Mouse (Mus musculus): ENCODE results near the gene Arhgap10. TPM values are rescaled to one million over a fixed set of nuclear protein-coding genes. Genes with fewer than 3 reads are reported as not detected.
"Not testable (repeated sequence)": the region's sequence is repeated elsewhere in the genome, so short reads cannot be mapped to it uniquely, and the experiment has no call there.

Arhgap10 gene
- polyA plus RNA-seq, 1 experiment from 2014 or later, result 24.8 TPM

DNA sequence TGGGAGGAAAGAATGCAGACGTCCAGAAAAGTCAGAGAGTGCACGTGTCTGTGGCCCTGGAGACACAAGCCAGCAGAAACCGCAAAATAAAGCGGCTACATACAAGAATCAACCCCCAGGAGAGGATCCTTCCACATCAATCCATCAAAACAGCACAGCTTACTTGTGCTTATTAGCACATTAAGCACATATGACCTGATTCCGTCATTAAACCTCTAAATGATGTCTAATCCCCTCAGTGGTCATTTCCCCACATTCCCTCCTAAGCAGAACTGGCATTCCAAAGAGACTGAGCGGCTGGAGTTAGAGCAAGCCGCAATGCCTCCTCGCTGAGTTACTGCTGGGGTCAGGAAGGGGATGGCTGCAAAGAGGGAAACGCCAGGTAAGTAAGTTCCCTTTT is 187.4 kb downstream of the Arhgap10 start:
- ATAC-seq (ENCODE audit: insufficient number of reproducible peaks, insufficient read depth, low FRiP score, low TSS enrichment), result 0 out of 2 replicates have a peak, but pooled peaks have one; percentile 11
- H3K36me3 ChIP-seq, result no peaks in the 10 kb centered on the region
- no peak overlapping the region for H3K4me3 ChIP-seq
- H3K4me1 ChIP-seq, result peaks cover 4% of the 10 kb centered on the region; the same call in 1 of the 2 replicates
- H3K27me3 ChIP-seq, result no peaks in the 10 kb centered on the region
- 55% methylated on average over 9 of the region's 9 CpGs for WGBS
- no peak overlapping the region for H3K27ac ChIP-seq
- no peak overlapping the region for H3K4me2 ChIP-seq (replicated peaks)
- H3K9ac ChIP-seq, result no peak overlapping the region
- H3K9me3 ChIP-seq, result no peaks in the 10 kb centered on the region

DNA sequence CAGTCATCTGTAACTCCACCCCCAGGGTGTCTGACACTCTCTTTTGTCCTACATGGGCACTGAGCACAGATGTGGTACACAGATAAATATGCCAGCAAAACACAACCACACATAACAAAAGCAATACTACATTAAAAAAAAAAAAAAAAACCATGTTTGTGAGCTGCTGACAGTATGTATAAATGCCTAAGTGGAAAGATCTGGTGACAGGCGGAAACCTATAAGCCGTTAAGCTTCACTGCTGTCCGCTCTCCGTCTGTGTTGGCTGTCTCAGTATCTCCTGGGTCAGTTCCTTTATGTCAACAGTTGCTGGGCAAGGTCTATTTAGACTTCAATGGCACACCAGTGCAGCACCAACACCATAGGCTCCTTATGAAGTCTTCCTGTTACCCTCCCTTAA is 188.0 kb downstream of the Arhgap10 start:
- Histone ChIP-seq H3K36me3 (no peaks in the 10 kb centered on the region), H3K9ac (no peak overlapping the region)
- 76% methylated on average over 4 of the region's 4 CpGs for WGBS

DNA sequence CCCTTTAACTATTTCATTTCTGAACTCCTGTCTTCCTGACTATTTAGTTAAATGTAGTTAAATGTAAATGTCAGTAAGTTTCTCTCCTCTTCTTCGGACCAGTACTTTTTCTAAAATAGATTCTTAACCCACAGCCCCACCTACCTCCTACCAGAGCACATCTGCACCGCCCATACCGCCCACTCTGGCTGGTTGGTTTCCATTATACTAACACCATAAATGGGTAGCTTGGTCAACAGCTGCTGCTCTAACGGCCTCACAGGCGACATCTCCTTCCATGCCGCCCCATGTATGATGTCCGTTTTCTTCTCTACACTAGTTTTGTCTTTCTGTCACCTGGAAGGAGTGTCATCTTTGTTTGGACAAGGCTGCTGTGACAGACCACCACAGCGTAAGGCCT is 189.3 kb downstream of the Arhgap10 start:
- Histone ChIP-seq H3K9me3 (no peaks in the 10 kb centered on the region), H3K4me1 (peaks cover 4% of the 10 kb centered on the region; the same call in 1 of the 2 replicates), H3K27me3 (no peaks in the 10 kb centered on the region), H3K9ac (no peak overlapping the region), H3K36me3 (no peaks in the 10 kb centered on the region), H3K4me3 (no peak overlapping the region), H3K4me2 (replicated peaks) (no peak overlapping the region), H3K27ac (no peak overlapping the region)
- 91% methylated on average over 8 of the region's 8 CpGs for WGBS
- no peak for ATAC-seq (ENCODE audit: insufficient number of reproducible peaks, insufficient read depth, low FRiP score, low TSS enrichment)

More for the DNA sequence above, 188.0 kb downstream of the Arhgap10 start:
- Histone ChIP-seq H3K4me1 (peaks cover 4% of the 10 kb centered on the region; the same call in 1 of the 2 replicates), H3K27ac (no peak overlapping the region), H3K27me3 (no peaks in the 10 kb centered on the region), H3K9me3 (no peaks in the 10 kb centered on the region), H3K4me2 (replicated peaks) (no peak overlapping the region), H3K4me3 (no peak overlapping the region)
- no peak for ATAC-seq (ENCODE audit: insufficient number of reproducible peaks, insufficient read depth, low FRiP score, low TSS enrichment)

DNA sequence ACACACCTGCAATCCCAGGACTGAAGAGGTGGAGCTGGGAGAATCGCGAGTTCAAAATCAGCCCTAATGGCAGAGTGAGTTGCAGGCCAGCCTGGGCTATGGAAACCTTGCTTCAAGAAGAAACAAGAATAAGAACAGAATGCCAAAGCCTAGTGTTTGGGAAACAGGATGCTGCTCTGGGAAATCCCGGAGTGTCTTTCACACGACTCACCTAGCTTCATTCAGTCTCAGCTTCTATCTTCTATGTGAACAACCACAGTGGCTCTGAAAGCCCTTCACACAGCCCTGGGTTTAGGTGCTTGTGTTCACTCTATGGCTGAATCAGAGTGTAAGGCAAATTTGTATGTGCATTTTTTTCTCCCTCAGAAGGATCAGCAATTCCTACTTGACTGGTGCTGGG is 190.4 kb downstream of the Arhgap10 start:
- no peaks in the 10 kb centered on the region for H3K27me3 ChIP-seq
- H3K4me1 ChIP-seq, result peaks cover 4% of the 10 kb centered on the region; the same call in 1 of the 2 replicates
- no peak overlapping the region for H3K9ac ChIP-seq
- H3K27ac ChIP-seq, result no peak overlapping the region
- no peak overlapping the region for H3K4me2 ChIP-seq (replicated peaks)
- no peak overlapping the region for H3K4me3 ChIP-seq
- no peaks in the 10 kb centered on the region for H3K36me3 ChIP-seq
- no peak for ATAC-seq (ENCODE audit: insufficient number of reproducible peaks, insufficient read depth, low FRiP score, low TSS enrichment)
- WGBS, result 93% methylated on average over 4 of the region's 4 CpGs
- no peaks in the 10 kb centered on the region for H3K9me3 ChIP-seq

DNA sequence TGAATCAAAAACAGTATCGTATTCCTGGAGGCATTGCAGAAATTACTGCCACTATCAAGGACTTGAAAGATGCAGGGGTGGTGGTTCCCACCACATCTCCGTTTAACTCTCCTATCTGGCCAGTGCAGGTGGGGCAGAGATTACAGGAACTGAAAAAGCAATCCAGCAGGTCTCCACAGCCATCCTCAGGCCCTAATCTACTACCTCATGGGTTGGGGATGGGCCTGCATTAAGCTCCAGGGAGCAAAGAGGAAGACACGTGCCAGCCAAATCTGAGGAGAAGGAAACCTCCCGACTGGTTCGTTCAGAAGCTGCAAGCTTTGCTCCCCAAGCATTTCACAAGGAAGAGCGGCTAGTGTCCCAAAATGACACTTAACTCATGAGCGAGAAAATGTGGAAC is 195.0 kb downstream of the Arhgap10 start:
- 90% methylated on average over 6 of the region's 7 CpGs for WGBS
- H3K9me3 ChIP-seq; H3K36me3 ChIP-seq; H3K4me1 ChIP-seq; H3K4me2 ChIP-seq (replicated peaks); H3K9ac ChIP-seq; H3K4me3 ChIP-seq; ATAC-seq (ENCODE audit: insufficient number of reproducible peaks, insufficient read depth, low FRiP score, low TSS enrichment); H3K27me3 ChIP-seq; H3K27ac ChIP-seq: not testable (repeated sequence)

DNA sequence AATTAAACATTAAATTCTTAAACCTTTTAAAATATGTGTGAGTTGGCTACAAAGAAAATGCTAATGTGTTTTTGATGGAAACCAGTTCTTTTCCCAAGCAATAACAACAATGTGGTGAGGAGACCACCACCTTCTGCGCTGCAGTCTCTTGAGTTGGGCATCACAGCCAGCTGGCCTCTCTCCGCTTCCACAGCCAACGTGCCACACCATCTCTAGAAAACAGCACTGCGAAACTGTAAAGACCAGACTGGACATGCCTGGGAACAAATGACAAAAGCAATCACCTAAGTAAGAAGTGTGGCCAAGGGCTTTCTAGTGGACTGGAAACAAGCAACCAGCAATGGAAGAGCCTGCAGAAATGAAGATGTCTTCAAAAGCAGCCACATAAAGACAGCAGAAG is 195.9 kb downstream of the Arhgap10 start:
- Histone ChIP-seq H3K4me1 (no peaks in the 10 kb centered on the region), H3K4me2 (replicated peaks) (no peak overlapping the region), H3K4me3 (no peak overlapping the region), H3K9ac (no peak overlapping the region), H3K9me3 (no peaks in the 10 kb centered on the region), H3K27me3 (no peaks in the 10 kb centered on the region), H3K27ac (no peak overlapping the region), H3K36me3 (no peaks in the 10 kb centered on the region)
- WGBS, result 95% methylated on average over 4 of the region's 4 CpGs
- no peak for ATAC-seq (ENCODE audit: insufficient number of reproducible peaks, insufficient read depth, low FRiP score, low TSS enrichment)

DNA sequence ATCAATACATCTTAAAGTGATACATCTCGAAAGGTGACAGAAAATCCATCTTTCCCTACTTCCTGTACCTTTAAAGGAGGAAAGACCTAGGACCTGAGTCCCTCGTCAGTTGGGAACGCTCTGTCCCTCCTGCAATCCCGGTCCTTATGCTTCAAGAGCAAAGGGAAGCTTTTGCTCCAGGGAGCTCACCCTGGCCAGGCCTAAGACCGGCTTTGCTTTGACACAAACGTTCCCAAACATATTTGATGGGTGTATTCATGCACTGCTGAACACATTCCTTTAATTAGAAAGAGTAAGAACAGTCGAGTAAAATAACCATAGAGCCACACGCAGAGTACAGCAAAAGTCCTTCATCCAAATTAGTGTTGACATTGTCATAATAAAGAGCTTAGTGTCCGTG is 199.2 kb downstream of the Arhgap10 start:
- Histone ChIP-seq H3K36me3 (no peaks in the 10 kb centered on the region), H3K4me2 (replicated peaks) (no peak overlapping the region), H3K27me3 (no peaks in the 10 kb centered on the region), H3K9me3 (no peaks in the 10 kb centered on the region), H3K27ac (no peak overlapping the region), H3K4me1 (no peaks in the 10 kb centered on the region), H3K9ac (no peak overlapping the region), H3K4me3 (no peak overlapping the region)
- 59% methylated on average over 9 of the region's 9 CpGs for WGBS
- ATAC-seq (ENCODE audit: insufficient number of reproducible peaks, insufficient read depth, low FRiP score, low TSS enrichment), result no peak

DNA sequence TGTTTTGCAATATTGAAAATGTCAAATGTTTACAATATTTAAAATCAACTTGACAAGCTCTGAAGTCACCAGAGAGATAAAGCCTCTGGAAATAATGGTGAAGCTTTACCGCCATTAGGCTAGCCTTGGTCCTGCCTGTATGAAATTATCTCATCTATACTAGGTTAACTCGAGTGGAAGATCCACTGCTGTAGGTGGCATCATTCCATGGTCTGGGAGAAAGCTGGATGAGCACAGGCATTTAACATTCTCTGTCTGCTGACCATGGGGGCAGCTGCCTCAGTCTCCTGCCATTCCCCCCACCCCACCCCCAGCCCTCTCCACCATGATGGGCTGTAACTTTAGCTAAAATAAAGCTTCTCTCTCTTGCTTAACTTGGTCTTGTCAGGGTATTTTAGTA is 200.0 kb downstream of the Arhgap10 start:
- 86% methylated on average over 2 of the region's 2 CpGs for WGBS
- no peaks in the 10 kb centered on the region for H3K4me1 ChIP-seq
- H3K4me3 ChIP-seq, result no peak overlapping the region

DNA sequence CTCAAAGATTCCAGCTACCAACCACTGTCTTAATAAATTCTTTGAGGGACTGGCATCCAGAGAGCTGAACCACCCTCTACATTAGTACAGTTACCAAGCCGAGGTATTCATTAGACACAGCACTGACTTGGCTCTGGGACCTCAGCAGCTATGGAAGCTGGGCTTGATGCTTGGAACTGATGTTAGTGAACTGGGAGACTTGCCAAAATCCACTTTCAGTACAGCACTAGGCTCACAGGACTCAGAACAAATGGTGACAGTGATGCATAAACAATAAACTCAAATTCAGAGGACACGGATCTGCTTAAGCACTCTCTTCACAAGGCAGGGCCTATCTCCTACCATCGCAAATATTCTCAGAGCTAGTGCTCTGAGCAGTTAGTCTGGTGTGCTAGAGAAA is 204.8 kb downstream of the Arhgap10 start:
- Histone ChIP-seq H3K27ac (no peak overlapping the region), H3K4me3 (no peak overlapping the region), H3K36me3 (0 out of 2 replicates have a peak, but pooled peaks cover 5% of the 10 kb centered on the region), H3K9ac (no peak overlapping the region), H3K27me3 (no peaks in the 10 kb centered on the region), H3K4me2 (replicated peaks) (no peak overlapping the region), H3K9me3 (no peaks in the 10 kb centered on the region), H3K4me1 (no peaks in the 10 kb centered on the region)
- 86% methylated on average over 3 of the region's 3 CpGs for WGBS
- ATAC-seq (ENCODE audit: insufficient number of reproducible peaks, insufficient read depth, low FRiP score, low TSS enrichment), result no peak

More for the DNA sequence above, 200.0 kb downstream of the Arhgap10 start:
- Histone ChIP-seq H3K27me3 (no peaks in the 10 kb centered on the region), H3K36me3 (no peaks in the 10 kb centered on the region), H3K9ac (no peak overlapping the region), H3K27ac (no peak overlapping the region), H3K4me2 (replicated peaks) (no peak overlapping the region), H3K9me3 (no peaks in the 10 kb centered on the region)
- no peak for ATAC-seq (ENCODE audit: insufficient number of reproducible peaks, insufficient read depth, low FRiP score, low TSS enrichment)

DNA sequence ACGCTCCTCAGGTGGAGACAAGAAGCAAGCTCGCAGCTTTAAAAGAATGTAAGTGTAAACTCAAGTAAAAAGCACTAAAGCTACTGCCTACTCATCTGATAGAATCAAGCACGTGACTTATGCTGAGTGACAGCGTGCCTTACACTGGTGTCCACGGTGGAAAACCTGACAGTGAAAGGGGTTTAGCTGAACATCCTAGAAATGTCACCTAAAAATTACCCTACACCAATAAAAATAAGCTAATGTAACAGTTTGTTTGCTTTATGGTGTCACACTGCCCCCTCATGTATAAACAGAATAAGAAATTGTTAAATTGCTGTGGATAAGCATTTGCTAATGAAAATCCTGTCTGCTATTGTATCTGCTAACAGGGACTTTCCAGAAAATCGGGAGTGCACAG is 206.0 kb downstream of the Arhgap10 start:
- no peaks in the 10 kb centered on the region for H3K4me1 ChIP-seq
- no peaks in the 10 kb centered on the region for H3K9me3 ChIP-seq
- 0 out of 2 replicates have a peak, but pooled peaks cover 5% of the 10 kb centered on the region for H3K36me3 ChIP-seq
- no peak overlapping the region for H3K27ac ChIP-seq
- no peak overlapping the region for H3K4me3 ChIP-seq
- 81% methylated on average over 6 of the region's 6 CpGs for WGBS
- no peak overlapping the region for H3K4me2 ChIP-seq (replicated peaks)
- no peak overlapping the region for H3K9ac ChIP-seq
- no peak for ATAC-seq (ENCODE audit: insufficient number of reproducible peaks, insufficient read depth, low FRiP score, low TSS enrichment)
- no peaks in the 10 kb centered on the region for H3K27me3 ChIP-seq

DNA sequence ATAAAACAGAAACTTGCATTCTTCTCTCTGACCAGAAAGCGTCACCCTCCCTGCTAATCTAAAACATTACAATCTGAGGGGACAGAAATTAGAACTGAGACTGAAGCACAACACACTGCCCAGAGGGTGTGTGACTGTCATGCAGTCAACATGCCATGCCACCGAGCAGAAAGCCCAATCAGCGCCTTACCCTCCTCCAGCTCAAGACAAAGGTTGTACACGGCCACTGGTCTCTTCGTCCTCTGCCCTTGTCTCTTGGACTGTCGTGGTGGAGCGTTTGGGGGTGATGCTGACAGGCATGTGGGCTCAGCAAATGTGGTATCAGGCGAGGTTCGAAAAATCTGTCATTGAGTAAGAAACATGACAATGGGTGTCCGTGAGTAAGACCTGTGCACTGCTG is 207.2 kb downstream of the Arhgap10 start:
- Histone ChIP-seq H3K9ac (no peak overlapping the region), H3K4me1 (no peaks in the 10 kb centered on the region), H3K27me3 (no peaks in the 10 kb centered on the region), H3K36me3 (0 out of 2 replicates have a peak, but pooled peaks cover 5% of the 10 kb centered on the region), H3K27ac (no peak overlapping the region), H3K4me3 (no peak overlapping the region), H3K4me2 (replicated peaks) (no peak overlapping the region), H3K9me3 (no peaks in the 10 kb centered on the region)
- WGBS, result 77% methylated on average over 10 of the region's 10 CpGs
- ATAC-seq (ENCODE audit: insufficient number of reproducible peaks, insufficient read depth, low FRiP score, low TSS enrichment), result no peak

DNA sequence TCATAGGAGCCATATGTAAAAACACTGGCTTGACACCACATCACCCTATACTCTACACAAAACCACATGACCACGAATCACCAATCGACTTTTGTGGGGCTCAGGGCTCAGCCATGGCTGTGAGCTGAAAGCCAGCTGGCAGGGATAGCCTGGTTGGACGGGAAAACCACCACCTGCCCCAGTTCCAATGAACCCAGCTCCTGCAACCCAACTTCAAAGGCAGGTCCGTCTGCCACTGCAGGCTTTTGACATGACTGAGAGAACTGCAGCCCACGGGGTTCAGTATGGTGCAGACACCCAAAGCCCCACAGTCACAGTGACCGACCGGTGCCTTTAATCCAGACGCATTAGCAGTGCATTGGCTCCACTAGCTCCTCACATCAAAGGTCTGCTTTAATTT is 207.7 kb downstream of the Arhgap10 start:
- ATAC-seq (ENCODE audit: insufficient number of reproducible peaks, insufficient read depth, low FRiP score, low TSS enrichment), result no peak
- H3K27me3 ChIP-seq, result no peaks in the 10 kb centered on the region
- H3K4me2 ChIP-seq (replicated peaks), result no peak overlapping the region
- WGBS, result 62% methylated on average over 8 of the region's 8 CpGs
- no peak overlapping the region for H3K27ac ChIP-seq
- 0 out of 2 replicates have a peak, but pooled peaks cover 5% of the 10 kb centered on the region for H3K36me3 ChIP-seq
- H3K4me3 ChIP-seq, result no peak overlapping the region
- no peaks in the 10 kb centered on the region for H3K9me3 ChIP-seq
- no peak overlapping the region for H3K9ac ChIP-seq
- no peaks in the 10 kb centered on the region for H3K4me1 ChIP-seq

DNA sequence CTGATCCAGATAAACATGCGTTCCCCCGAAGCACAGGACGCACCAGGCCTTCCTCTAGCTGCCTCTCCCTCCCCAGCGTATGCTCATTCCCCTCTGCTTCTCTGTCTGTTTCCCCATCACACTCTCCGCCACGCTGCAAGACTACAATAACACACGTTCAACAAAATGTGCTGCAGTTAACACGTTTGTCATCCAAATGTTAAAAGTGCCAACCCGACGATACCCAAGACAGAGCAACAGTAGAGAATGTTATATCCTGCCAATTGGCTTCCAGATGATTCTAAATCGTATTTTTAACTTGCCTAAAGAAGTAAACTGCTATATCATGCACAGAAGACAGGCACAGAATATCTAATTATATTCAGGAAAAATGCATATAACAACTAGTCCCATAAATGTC is 223.2 kb downstream of the Arhgap10 start:
- WGBS, result 87% methylated on average over 11 of the region's 11 CpGs
- no peak for ATAC-seq (ENCODE audit: insufficient number of reproducible peaks, insufficient read depth, low FRiP score, low TSS enrichment)
- Histone ChIP-seq H3K36me3 (no peaks in the 10 kb centered on the region), H3K4me3 (no peak overlapping the region), H3K4me2 (replicated peaks) (no peak overlapping the region), H3K4me1 (no peaks in the 10 kb centered on the region), H3K27me3 (no peaks in the 10 kb centered on the region), H3K27ac (no peak overlapping the region), H3K9me3 (peaks cover 4% of the 10 kb centered on the region; the same call in 1 of the 2 replicates), H3K9ac (no peak overlapping the region)
